Mouse (Mus musculus): ENCODE measurements around the gene Pls3. TPM values are rescaled to one million over a fixed set of nuclear protein-coding genes. Genes with fewer than 3 reads are reported as not detected.

Pls3 gene
- polyA plus RNA-seq (2012; rRNA removed), result 2.2 and 2.6 TPM in 2 replicates

GRCm38 (mm10) chrX:75874332-75875291, at the start of gene Pls3:
Gene Pls3, minus strand, starts transcription at chrX:75875182.

